Mouse (Mus musculus): ENCODE measurements around the gene Rbl1. TPM values are rescaled to one million over a fixed set of nuclear protein-coding genes. Genes with fewer than 3 reads are reported as not detected.
"Not testable (repeated sequence)": the region's sequence is repeated elsewhere in the genome, so short reads cannot be mapped to it uniquely, and the experiment has no call there.

The Rbl1 gene
- polyA plus RNA-seq, 1 experiment from 2014 or later = 20.9 TPM

DNA sequence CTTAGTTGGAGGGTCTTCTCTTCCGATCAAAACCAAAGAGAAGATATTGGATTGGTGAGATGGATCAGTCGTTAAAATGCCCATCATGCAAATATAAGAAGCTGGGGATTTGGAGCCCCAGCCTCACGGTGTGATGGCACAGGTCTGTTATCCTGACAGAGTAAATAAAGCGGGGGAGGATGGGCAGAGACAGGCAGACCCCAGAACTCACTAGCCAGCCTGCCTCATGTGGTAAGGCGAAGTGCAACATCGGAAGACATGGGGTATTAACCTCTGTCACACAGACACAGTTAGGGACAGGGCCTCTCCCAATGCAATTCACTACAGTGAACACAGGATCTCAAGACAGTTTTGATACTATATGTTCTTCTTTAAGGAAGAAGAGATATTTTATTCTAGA is 33.7 kb downstream of the Rbl1 start:
- ATAC-seq (ENCODE audit: insufficient read depth) = no peak
- peaks cover 91% of the 10 kb centered on the region for H3K36me3 ChIP-seq (replicated peaks)

DNA sequence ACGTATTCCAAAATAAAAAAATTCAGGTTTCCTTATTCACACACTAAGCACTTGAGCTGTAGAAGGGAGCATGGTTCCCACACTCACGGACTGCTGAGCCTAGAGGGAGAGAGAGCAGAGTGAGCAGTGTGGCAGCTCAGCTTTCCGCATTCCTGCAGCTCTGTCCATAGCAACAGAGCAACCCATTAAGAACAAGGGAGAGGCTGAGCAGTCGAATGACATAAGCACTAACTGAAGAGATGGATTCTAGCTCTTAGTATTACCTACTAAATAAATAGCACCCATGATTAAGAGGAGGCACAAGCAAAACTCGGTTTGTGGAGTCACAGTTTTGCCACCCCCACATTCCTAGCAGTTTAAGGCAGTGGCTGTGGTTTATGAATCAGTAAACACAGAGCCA is 34.2 kb downstream of the Rbl1 start:
- H3K9ac ChIP-seq = no peak overlapping the region

More for the DNA sequence above, 33.7 kb downstream of the Rbl1 start:
- no peak overlapping the region for H3K4me2 ChIP-seq
- no peaks in the 10 kb centered on the region for H3K9me3 ChIP-seq (replicated peaks)
- H3K4me1 ChIP-seq (replicated peaks) = no peaks in the 10 kb centered on the region
- no peak overlapping the region for H3K4me3 ChIP-seq (replicated peaks)
- WGBS (ENCODE audit: insufficient replicate concordance) = 79% methylated on average over 6 of the region's 6 CpGs
- no peak overlapping the region for H3K27ac ChIP-seq (replicated peaks)
- H3K27me3 ChIP-seq = no peaks in the 10 kb centered on the region
- H3K9ac ChIP-seq = no peak overlapping the region

GRCm38 (mm10) chr2:157166371-157167080 is 37.8 kb downstream of the Rbl1 start:
- H3K4me2 ChIP-seq = no peak overlapping the region
- 88% methylated on average over 12 of the region's 12 CpGs for WGBS (ENCODE audit: insufficient replicate concordance)
- no peaks in the 10 kb centered on the region for H3K27me3 ChIP-seq
- ATAC-seq (ENCODE audit: insufficient read depth) = no peak
- H3K36me3 ChIP-seq (replicated peaks) = peaks cover 86% of the 10 kb centered on the region
- H3K27ac ChIP-seq (replicated peaks) = no peak overlapping the region
- no peak overlapping the region for H3K4me3 ChIP-seq (replicated peaks)
- no peaks in the 10 kb centered on the region for H3K9me3 ChIP-seq (replicated peaks)
- no peak overlapping the region for H3K9ac ChIP-seq
- no peaks in the 10 kb centered on the region for H3K4me1 ChIP-seq (replicated peaks)

More for the DNA sequence above, 34.2 kb downstream of the Rbl1 start:
- Histone ChIP-seq H3K27ac (replicated peaks) (no peak overlapping the region), H3K36me3 (replicated peaks) (peaks cover 89% of the 10 kb centered on the region), H3K4me1 (replicated peaks) (no peaks in the 10 kb centered on the region), H3K9me3 (replicated peaks) (no peaks in the 10 kb centered on the region), H3K4me3 (replicated peaks) (no peak overlapping the region), H3K4me2 (no peak overlapping the region), H3K27me3 (no peaks in the 10 kb centered on the region)
- WGBS (ENCODE audit: insufficient replicate concordance) = 73% methylated on average over 5 of the region's 5 CpGs
- no peak for ATAC-seq (ENCODE audit: insufficient read depth)

GRCm38 (mm10) chr2:157165312-157166224 is 38.8 kb downstream of the Rbl1 start:
- not testable (repeated sequence) for H3K9ac ChIP-seq; H3K4me2 ChIP-seq; H3K27ac ChIP-seq (replicated peaks); H3K4me1 ChIP-seq (replicated peaks); ATAC-seq (ENCODE audit: insufficient read depth); H3K4me3 ChIP-seq (replicated peaks); H3K9me3 ChIP-seq (replicated peaks); H3K27me3 ChIP-seq
- peaks cover 86% of the 10 kb centered on the region for H3K36me3 ChIP-seq (replicated peaks)

- H3K36me3 ChIP-seq (replicated peaks) = peaks cover 86% of the 10 kb centered on the region
Measured at GRCm38 (mm10) chr2:157164101-157164500, 40.2 kb downstream of the Rbl1 start.

DNA sequence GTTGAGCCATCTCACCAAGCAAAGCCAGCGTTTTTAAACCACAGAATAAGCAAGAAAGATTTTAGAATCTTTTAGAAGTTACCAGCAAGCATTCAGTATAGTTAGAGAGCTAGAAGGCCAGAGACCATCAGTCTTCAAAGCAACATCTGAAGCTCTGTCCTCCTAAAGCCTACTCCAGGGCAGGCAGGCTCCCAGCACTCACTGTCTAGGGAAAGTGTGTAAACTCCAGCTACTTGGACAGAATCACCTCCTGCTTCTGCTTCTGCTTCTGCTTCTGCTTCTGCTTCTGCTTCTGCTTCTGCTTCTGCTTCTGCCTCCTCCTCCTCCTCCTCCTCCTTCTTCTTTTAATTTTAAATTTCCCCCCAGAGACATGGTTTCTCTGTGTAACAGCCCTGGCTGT is 48.3 kb downstream of the Rbl1 start:
- H3K36me3 ChIP-seq (replicated peaks) = peaks cover 88% of the 10 kb centered on the region
- no peaks in the 10 kb centered on the region for H3K9me3 ChIP-seq (replicated peaks)
- no peak overlapping the region for H3K4me2 ChIP-seq
- H3K9ac ChIP-seq = no peak overlapping the region
- no peak overlapping the region for H3K27ac ChIP-seq (replicated peaks)
- no peaks in the 10 kb centered on the region for H3K27me3 ChIP-seq
- no peaks in the 10 kb centered on the region for H3K4me1 ChIP-seq (replicated peaks)
- 79% methylated on average over 1 of the region's 1 CpGs for WGBS (ENCODE audit: insufficient replicate concordance)
- no peak for ATAC-seq (ENCODE audit: insufficient read depth)
- H3K4me3 ChIP-seq (replicated peaks) = no peak overlapping the region

More at GRCm38 (mm10) chr2:157164101-157164500, 40.2 kb downstream of the Rbl1 start:
- Histone ChIP-seq H3K4me3 (replicated peaks) (no peak overlapping the region), H3K9me3 (replicated peaks) (no peaks in the 10 kb centered on the region), H3K9ac (no peak overlapping the region), H3K27ac (replicated peaks) (no peak overlapping the region), H3K4me1 (replicated peaks) (no peaks in the 10 kb centered on the region), H3K4me2 (no peak overlapping the region), H3K27me3 (no peaks in the 10 kb centered on the region)
- WGBS (ENCODE audit: insufficient replicate concordance) = 87% methylated on average over 2 of the region's 2 CpGs
- ATAC-seq (ENCODE audit: insufficient read depth) = no peak

DNA sequence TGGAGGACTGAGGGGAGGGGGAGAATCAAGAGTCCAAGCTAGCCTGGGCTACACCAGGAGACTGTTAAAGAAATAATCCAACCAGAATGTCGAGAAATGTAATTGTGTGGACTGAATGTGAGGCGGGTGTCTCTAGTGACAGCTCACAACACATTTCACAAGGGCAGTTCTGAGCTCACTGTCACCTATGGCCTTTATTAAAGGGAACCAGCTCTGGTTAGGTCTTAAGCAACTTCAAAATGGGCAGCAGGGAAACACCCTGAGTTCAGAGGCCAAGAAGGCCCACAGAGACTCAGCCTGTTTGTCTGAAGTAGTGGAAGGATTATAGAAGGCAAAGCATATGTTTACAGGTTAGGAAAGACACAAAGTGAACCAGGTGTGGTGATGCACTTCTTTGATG is 51.1 kb downstream of the Rbl1 start:
- no peak overlapping the region for H3K9ac ChIP-seq
- no peaks in the 10 kb centered on the region; the same call in 1 of the 2 replicates for H3K4me1 ChIP-seq (replicated peaks)
- no peak overlapping the region for H3K27ac ChIP-seq (replicated peaks)
- H3K36me3 ChIP-seq (replicated peaks) = peaks cover 88% of the 10 kb centered on the region
- H3K4me2 ChIP-seq = no peak overlapping the region
- H3K9me3 ChIP-seq (replicated peaks) = no peaks in the 10 kb centered on the region
- 80% methylated on average over 2 of the region's 2 CpGs for WGBS (ENCODE audit: insufficient replicate concordance)
- H3K4me3 ChIP-seq (replicated peaks) = no peak overlapping the region
- ATAC-seq (ENCODE audit: insufficient read depth) = no peak
- no peaks in the 10 kb centered on the region for H3K27me3 ChIP-seq

DNA sequence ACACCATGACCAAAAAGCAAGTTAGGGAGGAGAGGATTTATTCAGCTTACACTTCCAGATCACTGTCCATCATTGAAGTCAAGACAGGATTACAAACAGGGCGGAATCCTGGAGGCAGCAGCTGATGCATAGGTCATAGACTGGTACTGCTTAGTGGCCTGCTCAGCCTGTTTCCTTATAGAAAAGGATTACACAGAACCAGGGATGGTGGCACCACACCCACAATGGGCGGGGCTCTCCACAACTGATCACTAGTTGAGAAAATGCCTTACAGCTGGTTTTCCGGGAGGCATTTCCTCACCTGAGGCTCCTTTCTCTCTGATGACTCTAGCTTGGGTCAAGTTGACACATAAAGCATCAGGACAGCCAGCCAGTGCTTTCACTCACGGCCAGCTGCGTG is 55.9 kb downstream of the Rbl1 start:
- no peaks in the 10 kb centered on the region; the same call in 1 of the 2 replicates for H3K4me1 ChIP-seq (replicated peaks)
- no peaks in the 10 kb centered on the region for H3K9me3 ChIP-seq (replicated peaks)
- H3K4me2 ChIP-seq = no peak overlapping the region
- no peak overlapping the region for H3K27ac ChIP-seq (replicated peaks)
- peaks cover 89% of the 10 kb centered on the region for H3K36me3 ChIP-seq (replicated peaks)
- no peaks in the 10 kb centered on the region for H3K27me3 ChIP-seq
- 80% methylated on average over 5 of the region's 5 CpGs for WGBS (ENCODE audit: insufficient replicate concordance)
- no peak overlapping the region for H3K4me3 ChIP-seq (replicated peaks)
- no peak overlapping the region for H3K9ac ChIP-seq
- no peak for ATAC-seq (ENCODE audit: insufficient read depth)

DNA sequence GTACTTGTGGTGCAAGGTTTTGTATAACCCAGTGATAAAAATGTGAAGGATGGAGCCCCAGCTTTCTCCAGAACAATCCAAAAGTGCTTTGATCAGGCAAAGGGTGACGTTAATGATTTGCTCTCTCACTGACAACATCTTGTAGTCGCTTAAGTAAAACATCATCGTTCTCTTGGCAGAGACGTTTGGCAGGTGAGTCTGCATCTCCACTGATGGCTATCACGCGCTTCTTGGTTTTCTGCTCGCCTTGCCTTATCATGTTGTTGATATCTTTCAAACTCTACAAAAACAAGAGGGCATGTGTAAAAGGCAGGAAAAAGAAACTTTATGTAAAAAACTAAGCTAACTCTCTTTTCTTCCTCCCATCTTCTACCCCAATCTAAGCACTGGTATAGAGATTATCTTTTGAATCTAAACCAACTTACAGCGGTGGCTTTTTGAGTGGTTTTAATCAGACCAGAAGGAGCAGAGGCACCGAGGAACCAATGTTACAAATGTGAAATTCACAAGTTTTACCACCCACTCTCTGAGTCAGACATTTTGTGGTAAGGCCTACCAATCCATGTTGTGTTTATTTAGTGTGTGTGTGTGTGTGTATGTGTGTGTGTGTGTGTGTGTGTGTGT is 56.8 kb downstream of the Rbl1 start:
- 74% methylated on average over 9 of the region's 9 CpGs for WGBS (ENCODE audit: insufficient replicate concordance)
- ATAC-seq (ENCODE audit: insufficient read depth) = no peak

GRCm38 (mm10) chr2:157145173-157145572 is 59.2 kb downstream of the Rbl1 start:
- Histone ChIP-seq H3K9me3 (replicated peaks) (no peaks in the 10 kb centered on the region), H3K9ac (no peak overlapping the region), H3K36me3 (replicated peaks) (peaks cover 58% of the 10 kb centered on the region), H3K27me3 (no peaks in the 10 kb centered on the region), H3K4me3 (replicated peaks) (no peak overlapping the region), H3K27ac (replicated peaks) (no peak overlapping the region), H3K4me2 (no peak overlapping the region), H3K4me1 (replicated peaks) (no peaks in the 10 kb centered on the region; the same call in 1 of the 2 replicates)
- no peak for ATAC-seq (ENCODE audit: insufficient read depth)
- 50% methylated on average over 1 of the region's 1 CpGs for WGBS (ENCODE audit: insufficient replicate concordance)

More for the DNA sequence above, 56.8 kb downstream of the Rbl1 start:
- Histone ChIP-seq H3K4me1 (replicated peaks) (no peaks in the 10 kb centered on the region; the same call in 1 of the 2 replicates), H3K27me3 (no peaks in the 10 kb centered on the region), H3K9me3 (replicated peaks) (no peaks in the 10 kb centered on the region), H3K36me3 (replicated peaks) (peaks cover 82% of the 10 kb centered on the region), H3K9ac (no peak overlapping the region), H3K27ac (replicated peaks) (no peak overlapping the region), H3K4me3 (replicated peaks) (no peak overlapping the region), H3K4me2 (no peak overlapping the region)

DNA sequence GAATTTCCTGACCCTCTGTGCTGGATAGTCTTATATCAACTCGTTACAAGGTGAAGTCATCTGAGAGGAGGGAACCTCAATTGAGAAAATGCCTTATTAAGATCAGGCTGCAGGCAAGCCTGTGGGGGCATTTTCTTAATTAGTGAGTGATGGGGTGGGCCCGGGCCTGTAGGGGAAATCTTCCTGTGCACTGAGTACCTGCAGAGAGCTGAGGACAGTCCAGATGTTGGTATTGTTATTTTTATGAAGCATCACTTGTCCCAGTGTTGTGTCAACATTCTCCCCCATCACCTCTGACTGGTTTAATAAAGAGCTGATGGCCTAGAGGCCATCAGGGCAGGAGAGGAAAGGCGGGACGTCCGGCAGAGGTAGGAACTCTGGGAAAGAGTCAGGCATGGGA is 60.2 kb downstream of the Rbl1 start:
- no peaks in the 10 kb centered on the region for H3K27me3 ChIP-seq
- WGBS (ENCODE audit: insufficient replicate concordance) = 81% methylated on average over 5 of the region's 5 CpGs
- peaks cover 4% of the 10 kb centered on the region for H3K4me1 ChIP-seq (replicated peaks)
- H3K4me2 ChIP-seq = no peak overlapping the region
- peaks cover 48% of the 10 kb centered on the region for H3K36me3 ChIP-seq (replicated peaks)
- no peak overlapping the region for H3K4me3 ChIP-seq (replicated peaks)
- ATAC-seq (ENCODE audit: insufficient read depth) = no peak
- H3K9me3 ChIP-seq (replicated peaks) = no peaks in the 10 kb centered on the region
- no peak overlapping the region for H3K9ac ChIP-seq
- no peak overlapping the region for H3K27ac ChIP-seq (replicated peaks)

Data from liver, embryonic 15.5 days (tissue).